Mouse (Mus musculus) forebrain, embryonic 16.5 days (tissue): Measurements from ENCODE around the gene Cercam. TPM values are rescaled to one million over a fixed set of nuclear protein-coding genes. Genes with fewer than 3 reads are reported as not detected.
A peak's percentile ranks its signal among the peaks of the same experiment; 100 is the strongest.
"Not testable (repeated sequence)": the region's sequence is repeated elsewhere in the genome, so short reads cannot be mapped to it uniquely, and the experiment has no call there.

Experiments used
- ATAC-seq: fragments of 200-750 bp; cut with Nextera tagmentation; 2 replicates; pipeline ENCODE4 v1.8.0; 2017; ENCODE audit warnings: mild to moderate bottlenecking, moderate library complexity
- H3K27ac ChIP-seq: fragments of 300-500 bp; sonication (generic); 2 replicates; pipeline ENCODE4 v1.5.1; 2014; ENCODE audit warnings: low read length, control low read depth
- H3K27me3 ChIP-seq: fragments of 300-500 bp; sonication (generic); replicated peaks from 2 replicates; pipeline ENCODE4 v1.6.1; 2014; ENCODE audit warnings: low read length; ENCODE audit not compliant: control insufficient read depth, insufficient read depth
- H3K36me3 ChIP-seq: fragments of 300-500 bp; sonication (generic); 2 replicates; pipeline ENCODE4 v1.6.1; 2014; ENCODE audit not compliant: control insufficient read depth, insufficient read depth
- H3K4me1 ChIP-seq: fragments of 300-500 bp; sonication (generic); replicated peaks from 2 replicates; pipeline ENCODE4 v1.6.1; 2014; ENCODE audit warnings: low read length; ENCODE audit not compliant: control insufficient read depth, insufficient read depth
- H3K4me2 ChIP-seq: fragments of 300-500 bp; sonication (generic); 2 replicates; pipeline ENCODE4 v1.6.1; 2014; ENCODE audit warnings: mild to moderate bottlenecking, low read length, control low read depth
- H3K4me3 ChIP-seq: fragments of 300-500 bp; sonication (generic); replicated peaks from 2 replicates; pipeline ENCODE4 v1.5.1; 2014; ENCODE audit warnings: mild to moderate bottlenecking, low read length, control low read depth
- H3K9ac ChIP-seq: fragments of 300-500 bp; sonication (generic); replicated peaks from 2 replicates; pipeline ENCODE4 v1.6.1; 2014; ENCODE audit warnings: low read depth, low read length, control low read depth
- H3K9me3 ChIP-seq: fragments of 300-500 bp; sonication (generic); 2 replicates; pipeline ENCODE4 v1.6.1; 2016; ENCODE audit warnings: low read length; ENCODE audit not compliant: control insufficient read depth
- WGBS: fragments of 180-500 bp; shearing (Covaris S2); extraction: QIAGEN DNeasy Blood & Tissue Kit; methylation state at CpG from one replicate; pipeline ENCODE4 v1.1.7; 2014; 5-methylcytosine and 5-hydroxymethylcytosine counted together
- polyA plus RNA-seq: library from polyadenylated mRNA; unstranded; fragments of >200 nt; fragmentation: Nextera tagmentation; extraction: Ambion mirVana; gene quantifications from 2 replicates; pipeline ENCODE4 v1.2.1, GENCODE M21; 2015

Gene Cercam
- polyA plus RNA-seq, 1 experiment from 2014 or later: 8.4 TPM

GRCm38 (mm10) chr2:29869646-29870451 lies 885 bp downstream of the Cercam start:
- Histone ChIP-seq H3K9ac (peak overlapping the region; percentile 58), H3K4me1 (peaks cover 12% of the 10 kb centered on the region), H3K4me2 (peak overlapping the region; percentile 69), H3K36me3 (no peaks in the 10 kb centered on the region), H3K27ac (no peak overlapping the region), H3K4me3 (peak overlapping the region; percentile 63), H3K27me3 (no peaks in the 10 kb centered on the region), H3K9me3 (no peaks in the 10 kb centered on the region)
- under 1% methylated on average over 17 of the region's 17 CpGs for WGBS
- ATAC-seq: peak; percentile 12; the same call in 1 of the 2 replicates

GRCm38 (mm10) chr2:29872581-29873295 lies 3.8 kb downstream of the Cercam start:
- Histone ChIP-seq H3K4me2 (no peak overlapping the region), H3K4me1 (peaks cover 12% of the 10 kb centered on the region), H3K36me3 (no peaks in the 10 kb centered on the region), H3K27me3 (no peaks in the 10 kb centered on the region), H3K9me3 (no peaks in the 10 kb centered on the region), H3K4me3 (no peak overlapping the region), H3K27ac (no peak overlapping the region), H3K9ac (no peak overlapping the region)
- WGBS: 88% methylated on average over 10 of the region's 10 CpGs
- no peak for ATAC-seq

- no peak overlapping the region for H3K4me2 ChIP-seq
- no peaks in the 10 kb centered on the region for H3K27me3 ChIP-seq
- no peak overlapping the region for H3K27ac ChIP-seq
- no peak overlapping the region for H3K9ac ChIP-seq
- H3K36me3 ChIP-seq: no peaks in the 10 kb centered on the region
- ATAC-seq: no peak
- H3K4me1 ChIP-seq: peaks cover 12% of the 10 kb centered on the region
- no peak overlapping the region for H3K4me3 ChIP-seq
- H3K9me3 ChIP-seq: no peaks in the 10 kb centered on the region
- WGBS: 85% methylated on average over 4 of the region's 4 CpGs
Observed at GRCm38 (mm10) chr2:29873801-29874200, 4.8 kb downstream of the Cercam start.

- Histone ChIP-seq H3K4me2 (no peak overlapping the region), H3K27me3 (no peaks in the 10 kb centered on the region), H3K4me1 (no peaks in the 10 kb centered on the region), H3K9me3 (0 out of 2 replicates have a peak, but pooled peaks cover 3% of the 10 kb centered on the region), H3K36me3 (no peaks in the 10 kb centered on the region), H3K27ac (no peak overlapping the region), H3K4me3 (no peak overlapping the region), H3K9ac (no peak overlapping the region)
- 64% methylated on average over 4 of the region's 4 CpGs for WGBS
- no peak for ATAC-seq
Observed at GRCm38 (mm10) chr2:29878061-29878460, 9.1 kb downstream of the Cercam start.

- Histone ChIP-seq H3K27ac (no peak overlapping the region), H3K36me3 (no peaks in the 10 kb centered on the region), H3K9me3 (0 out of 2 replicates have a peak, but pooled peaks cover 3% of the 10 kb centered on the region), H3K4me3 (no peak overlapping the region), H3K9ac (no peak overlapping the region), H3K27me3 (no peaks in the 10 kb centered on the region), H3K4me2 (no peak overlapping the region), H3K4me1 (no peaks in the 10 kb centered on the region)
- WGBS: 82% methylated on average over 8 of the region's 8 CpGs
- no peak for ATAC-seq
Observed at GRCm38 (mm10) chr2:29879191-29879590, 10.2 kb downstream of the Cercam start.

GRCm38 (mm10) chr2:29879964-29880830 lies 11.2 kb downstream of the Cercam start:
- H3K27me3 ChIP-seq: no peaks in the 10 kb centered on the region
- 81% methylated on average over 17 of the region's 17 CpGs for WGBS
- H3K9me3 ChIP-seq: 0 out of 2 replicates have a peak, but pooled peaks cover 3% of the 10 kb centered on the region
- H3K9ac ChIP-seq: no peak overlapping the region
- no peak overlapping the region for H3K4me2 ChIP-seq
- no peaks in the 10 kb centered on the region for H3K4me1 ChIP-seq
- no peak overlapping the region for H3K27ac ChIP-seq
- no peak for ATAC-seq
- H3K4me3 ChIP-seq: no peak overlapping the region
- H3K36me3 ChIP-seq: no peaks in the 10 kb centered on the region

- H3K27ac ChIP-seq, H3K9ac ChIP-seq, H3K27me3 ChIP-seq, H3K36me3 ChIP-seq, H3K9me3 ChIP-seq, ATAC-seq, H3K4me3 ChIP-seq, H3K4me2 ChIP-seq: not testable (repeated sequence)
- H3K4me1 ChIP-seq: peaks cover 16% of the 10 kb centered on the region
- 87% methylated on average over 9 of the region's 9 CpGs for WGBS
Observed at GRCm38 (mm10) chr2:29886659-29887292, 17.8 kb downstream of the Cercam start.

- WGBS: under 1% methylated on average over 67 of the region's 70 CpGs
- Histone ChIP-seq H3K27me3 (no peaks in the 10 kb centered on the region), H3K4me1 (peaks cover 16% of the 10 kb centered on the region), H3K36me3 (peaks cover 12% of the 10 kb centered on the region), H3K9ac (peak within 1 kb of the TSS; percentile 89), H3K27ac (peak within 1 kb of the TSS; percentile 82), H3K4me2 (peak within 1 kb of the TSS; percentile 86), H3K9me3 (no peaks in the 10 kb centered on the region), H3K4me3 (peak within 1 kb of the TSS; percentile 100)
- peak; percentile 89 for ATAC-seq
Observed at GRCm38 (mm10) chr2:29889066-29889944, 20.3 kb downstream of the Cercam start, which contains the start of gene Odf2. Odf2 (plus strand) TSS chr2:29889221.
